Mouse (Mus musculus) T-helper 17 cell (primary cell): ENCODE data around the gene Tcp1.

Experiments
- in situ Hi-C, 2 experiments: fragments of 300-600 bp; cut with MboI, MseI; formaldehyde crosslinking; loops; 1 replicate in 1 of 2; 2 replicates in 1 of 2; pipeline ENCODE4 v1.15.1; 2025; ENCODE audit warnings: high pct_unique_total_duplicates in 2 of 2

Tcp1 gene

GRCm38 (mm10) chr17:12915488-12915880 lies at the start of gene Tcp1:
TSS of gene Tcp1 (plus strand) at chr17:12915701.
- in situ Hi-C loops = no loop called here

- in situ Hi-C loops = no loop called here
Measured at GRCm38 (mm10) chr17:12866853-12867252, 48.6 kb upstream of the Tcp1 start.

- in situ Hi-C loops = no loop called here
Measured at GRCm38 (mm10) chr17:12868043-12868442, 47.5 kb upstream of the Tcp1 start, which contains the start of gene Mas1. TSS of gene Mas1 (minus strand) at chr17:12868143.

- in situ Hi-C loops = no loop called here
Measured at GRCm38 (mm10) chr17:12868640-12869039, 46.9 kb upstream of the Tcp1 start.

- in situ Hi-C loops = no loop called here
Measured at GRCm38 (mm10) chr17:12872275-12873028, 43.0 kb upstream of the Tcp1 start.

- in situ Hi-C loops = loop anchor here in 1 of 2 experiments (25.0 kb wide), 1 partner anchor 287 kb away; no protein-coding TSS in a partner anchor
Measured at GRCm38 (mm10) chr17:12875734-12876133, 39.8 kb upstream of the Tcp1 start, which contains the start of gene Mrgprh. TSS of gene Mrgprh (plus strand) at chr17:12876034.

- in situ Hi-C loops = loop anchor here in 1 of 2 experiments (5.0 to 25.0 kb wide), 2 partner anchors 52 to 282 kb away; no protein-coding TSS in a partner anchor
Measured at GRCm38 (mm10) chr17:12880178-12880577, 35.3 kb upstream of the Tcp1 start.

- in situ Hi-C loops = loop anchor here in 1 of 2 experiments (5.0 to 25.0 kb wide), 2 partner anchors 51 to 281 kb away; no protein-coding TSS in a partner anchor
Measured at GRCm38 (mm10) chr17:12881216-12881615, 34.3 kb upstream of the Tcp1 start.

- in situ Hi-C loops = loop anchor here in 1 of 2 experiments (25.0 kb wide), 1 partner anchor 276 kb away; no protein-coding TSS in a partner anchor
Measured at GRCm38 (mm10) chr17:12886620-12887019, 28.9 kb upstream of the Tcp1 start.

- in situ Hi-C loops = loop anchor here in 1 of 2 experiments (25.0 kb wide), 1 partner anchor 275 kb away; no protein-coding TSS in a partner anchor
Measured at GRCm38 (mm10) chr17:12887021-12887775, 28.3 kb upstream of the Tcp1 start.

- in situ Hi-C loops = loop anchor here in 1 of 2 experiments (25.0 kb wide), 1 partner anchor 271 kb away; no protein-coding TSS in a partner anchor
Measured at GRCm38 (mm10) chr17:12891054-12891453, 24.4 kb upstream of the Tcp1 start.

- in situ Hi-C loops = loop anchor here in 1 of 2 experiments (25.0 kb wide), 1 partner anchor 270 kb away; no protein-coding TSS in a partner anchor
Measured at GRCm38 (mm10) chr17:12892033-12892432, 23.5 kb upstream of the Tcp1 start.

GRCm38 (mm10) chr17:12897674-12898073 lies 17.8 kb upstream of the Tcp1 start:
- in situ Hi-C loops = loop anchor here in 1 of 2 experiments (25.0 kb wide), 1 partner anchor 265 kb away; no protein-coding TSS in a partner anchor

GRCm38 (mm10) chr17:12898607-12899006 lies 16.9 kb upstream of the Tcp1 start:
- in situ Hi-C loops = loop anchor here in 1 of 2 experiments (25.0 kb wide), 1 partner anchor 264 kb away; no protein-coding TSS in a partner anchor

GRCm38 (mm10) chr17:12902291-12902690 lies 13.2 kb upstream of the Tcp1 start:
- in situ Hi-C loops = no loop called here

- in situ Hi-C loops = no loop called here
Measured at GRCm38 (mm10) chr17:12903372-12904333, 11.8 kb upstream of the Tcp1 start.

- in situ Hi-C loops = no loop called here
Measured at GRCm38 (mm10) chr17:12904349-12904748, 11.2 kb upstream of the Tcp1 start.

- in situ Hi-C loops = no loop called here
Measured at GRCm38 (mm10) chr17:12905810-12906209, 9.7 kb upstream of the Tcp1 start.

- in situ Hi-C loops = no loop called here
Measured at GRCm38 (mm10) chr17:12906436-12906835, 9.1 kb upstream of the Tcp1 start.
